24 mouse cellular contexts compared by ENCODE assay signal in the genomic region with DNA sequence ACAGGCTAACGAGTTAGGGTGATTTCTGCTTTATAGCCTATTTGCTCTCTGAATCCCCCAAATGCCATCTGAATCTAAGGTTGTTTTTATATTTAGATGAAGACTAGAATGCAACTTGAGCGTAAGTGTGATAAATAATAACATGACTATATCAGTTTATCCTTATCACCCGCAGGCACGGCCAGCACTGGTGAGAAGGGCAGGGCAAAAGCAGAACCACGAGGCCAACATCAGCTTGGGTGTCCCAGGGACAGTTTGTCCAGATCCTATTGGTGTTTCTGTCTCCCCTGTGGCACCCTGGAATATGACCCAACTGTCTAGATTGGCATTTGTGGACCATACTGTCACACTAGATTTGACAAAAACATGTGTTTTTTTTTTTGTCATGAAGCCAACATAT. TPM values are rescaled to one million over a fixed set of nuclear protein-coding genes. Genes with fewer than 3 reads are reported as not detected.
DNase-seq lines count a peak whose midpoint lies in the region; ATAC-seq and TF ChIP-seq lines count a peak whose summit lies in the region.
"Had no signal": no experiment of that assay in that cellular context is flagged by ENCODE, and none has a peak within 500 bp of the region (broad histone marks: within the 10 kb centered on the region; RNA-seq: fewer than 3 reads in every experiment).

No protein-coding gene starts in this region.

- H3K36me3 ChIP-seq in liver, embryonic 14.5 days (replicated peaks; ENCODE audit: control insufficient read depth, insufficient read depth, low read depth), result no peaks in the 10 kb centered on the region
- H3K36me3 ChIP-seq: embryonic facial prominence, embryonic 12.5 days; forebrain, embryonic 12.5 days; heart, embryonic 12.5 days; hindbrain, embryonic 10.5 days; hindbrain, embryonic 15.5 days had no signal

- no peaks in the 10 kb centered on the region for H3K27me3 ChIP-seq in liver, embryonic 14.5 days (ENCODE audit: control insufficient read depth, insufficient read depth, low read length)
- H3K27me3 ChIP-seq: CH12.LX; embryonic facial prominence, embryonic 12.5 days; forebrain, embryonic 12.5 days; heart, embryonic 12.5 days; hindbrain, embryonic 15.5 days had no signal

- DNase-seq in layer of hippocampus, adult 2 months (ENCODE audit: low spot score in 2 of 2), result no peak
- DNase-seq in layer of hippocampus, postnatal 25 days (ENCODE audit: extremely low spot score in 1 of 2, low spot score in 1 of 2), result no peak
- peak; percentile 27 for DNase-seq in c-Kit-positive CD71-positive TER-119-positive erythroid progenitor cells, embryonic 14.5 days (ENCODE audit: low spot score)
- peak in 2 of 3 experiments; percentile 22 to 28 for DNase-seq in liver, embryonic 14.5 days (ENCODE audit: low read depth in 3 of 3, low spot score in 3 of 3)
- DNase-seq in kidney, postnatal 14 days, result no peak
- DNase-seq in right cerebral cortex, postnatal 4 days, result no peak
- DNase-seq: adrenal gland, adult 8-10 months; adrenal gland, postnatal 36 days; cerebellum, adult 11-12 months; cerebellum, adult 9-10 months; cerebellum, postnatal 25 days; gastrocnemius, postnatal 25 days had no signal

- peak; percentile 79; the same call in 1 of the 2 replicates for ATAC-seq in liver, embryonic 14.5 days (ENCODE audit: insufficient read depth)

- peak overlapping the region; percentile 1 for H3K4me2 ChIP-seq in liver, embryonic 14.5 days (ENCODE audit: low read depth)
- H3K4me2 ChIP-seq: embryonic facial prominence, embryonic 12.5 days; forebrain, embryonic 12.5 days; heart, embryonic 12.5 days; hindbrain, embryonic 15.5 days had no signal

- H3K4me1 ChIP-seq in liver, embryonic 14.5 days (replicated peaks; ENCODE audit: control insufficient read depth in 2 of 2, insufficient read depth in 2 of 2, low read length in 1 of 2), result peaks cover 0 to 15% of the 10 kb centered on the region in 2 experiments; a peak in 3 of 4 replicates
- H3K4me1 ChIP-seq: embryonic facial prominence, embryonic 12.5 days; hindbrain, embryonic 15.5 days had no signal

- no peak overlapping the region for H3K9ac ChIP-seq in liver, embryonic 14.5 days (replicated peaks)
- H3K9ac ChIP-seq: embryonic facial prominence, embryonic 12.5 days; forebrain, embryonic 12.5 days; forebrain, postnatal 0 days; heart, embryonic 12.5 days; hindbrain, embryonic 15.5 days had no signal

- TF ChIP-seq EP300 in liver, embryonic 14.5 days (IDR thresholded peaks at IDR 0.05; ENCODE audit: low read depth), result no peak

- TF ChIP-seq CTCF in layer of hippocampus, adult 2 months (conservative IDR thresholded peaks at IDR 0.05), result no peak
- no peak for TF ChIP-seq CTCF in liver, embryonic 14.5 days (IDR thresholded peaks at IDR 0.05; ENCODE audit: low read depth)

- H3K4me3 ChIP-seq in layer of hippocampus, adult 2 months, result no peak overlapping the region
- H3K4me3 ChIP-seq in liver, embryonic 14.5 days (ENCODE audit: insufficient read depth in 1 of 2, low read depth in 2 of 2, low read length in 2 of 2), result no peak overlapping the region
- H3K4me3 ChIP-seq: embryonic facial prominence, embryonic 12.5 days; forebrain, embryonic 12.5 days; heart, embryonic 12.5 days; hindbrain, embryonic 10.5 days; hindbrain, embryonic 15.5 days had no signal

- WGBS in liver, embryonic 14.5 days (ENCODE audit: insufficient replicate concordance), result 41% methylated on average over 5 of the region's 5 CpGs

- H3K9me3 ChIP-seq in liver, embryonic 14.5 days (ENCODE audit: control insufficient read depth, low read length), result no peaks in the 10 kb centered on the region
- H3K9me3 ChIP-seq: embryonic facial prominence, embryonic 12.5 days; forebrain, embryonic 12.5 days; heart, embryonic 12.5 days; hindbrain, embryonic 10.5 days; hindbrain, embryonic 15.5 days had no signal

- peak overlapping the region; percentile 50; the same call in 1 of the 2 replicates for H3K27ac ChIP-seq in layer of hippocampus, adult 2 months
- H3K27ac ChIP-seq in liver, embryonic 14.5 days, result no peak overlapping the region
- H3K27ac ChIP-seq: embryonic facial prominence, embryonic 12.5 days; forebrain, embryonic 12.5 days; hindbrain, embryonic 10.5 days; hindbrain, embryonic 15.5 days had no signal

RNA-seq across cellular contexts. Expression of a gene that starts 24.0 kb away (rescaled TPM):
- total RNA-seq in layer of hippocampus, adult 2 months (2021), result under 1 TPM; 0.12 to 0.13 TPM
- total RNA-seq in layer of hippocampus, postnatal 25 days (2021), result under 1 TPM in 1 of 2 experiments, not detected in 1; 0.15 TPM
- polyA plus RNA-seq in liver, embryonic 14.5 days (2012; rRNA removed), result not detected in 2 replicates
- polyA plus RNA-seq in liver, embryonic 14.5 days (2014; fragmentation: Nextera tagmentation; extraction: Ambion mirVana), result not detected in 2 replicates
- total RNA-seq: CH12.LX; gastrocnemius, adult 18-20 months; gastrocnemius, postnatal 25 days; granulocyte monocyte progenitor cell, adult 5-6 weeks; heart, adult 8-10 months; heart, postnatal 25 days had no signal

RNA-seq across cellular contexts. Expression of a gene that starts 58.2 kb away (rescaled TPM):
- not detected for total RNA-seq in layer of hippocampus, adult 2 months (2021)
- under 1 TPM in 1 of 2 experiments, not detected in 1; 0.32 TPM for total RNA-seq in layer of hippocampus, postnatal 25 days (2021)
- not detected in 2 replicates for polyA plus RNA-seq in liver, embryonic 14.5 days (2012; rRNA removed)
- polyA plus RNA-seq in liver, embryonic 14.5 days (2014; fragmentation: Nextera tagmentation; extraction: Ambion mirVana), result not detected in 2 replicates
- total RNA-seq: adrenal gland, adult 8-10 months; adrenal gland, postnatal 36 days; CH12.LX; forebrain, postnatal 0 days; granulocyte monocyte progenitor cell, adult 5-6 weeks; heart, postnatal 25 days had no signal
- polyA plus RNA-seq: cortical plate, adult 2 months; embryonic facial prominence, embryonic 12.5 days; forebrain, embryonic 12.5 days; heart, embryonic 12.5 days; hindbrain, embryonic 10.5 days; hindbrain, embryonic 15.5 days had no signal

Comparison
In these comparisons a context has a peak if more than half of its experiments do, and no peak if none do; other contexts are left out.
1. DNase-seq: peak in c-Kit-positive CD71-positive TER-119-positive erythroid progenitor cells, embryonic 14.5 days (single experiment) and liver, embryonic 14.5 days (2 of 3); none in layer of hippocampus, adult 2 months (0 of 2), layer of hippocampus, postnatal 25 days (0 of 2), kidney, postnatal 14 days (single experiment) and right cerebral cortex, postnatal 4 days (single experiment).